17 mouse cellular contexts compared by ENCODE assay signal in genomic region chr8:100144124-100144680, GRCm38 (mm10).
"Had no signal": no experiment of that assay in that cellular context is flagged by ENCODE, and none has a peak within 500 bp of the region (broad histone marks: within the 10 kb centered on the region; RNA-seq: fewer than 3 reads in every experiment).

No protein-coding gene starts in this region.

- H3K4me3 ChIP-seq: lung, embryonic 15.5 days; megakaryocyte, embryonic 14.5 days; midbrain, embryonic 13.5 days; midbrain, embryonic 15.5 days; neural tube, embryonic 12.5 days; stomach, embryonic 15.5 days had no signal

- H3K27ac ChIP-seq: lung, embryonic 15.5 days; macrophage; midbrain, embryonic 13.5 days; midbrain, embryonic 15.5 days; neural tube, embryonic 12.5 days; stomach, embryonic 15.5 days; stomach, postnatal 0 days had no signal

- H3K4me1 ChIP-seq: lung, embryonic 15.5 days; megakaryocyte, embryonic 14.5 days; midbrain, embryonic 13.5 days; midbrain, embryonic 15.5 days; neural tube, embryonic 12.5 days; stomach, embryonic 15.5 days had no signal

- DNase-seq: lung, adult 2 months; lung, postnatal 14 days; lung, postnatal 36 days; right cerebral cortex, postnatal 14 days; thymus, adult 2 months; thymus, postnatal 25 days; thymus, postnatal 4 days had no signal

- H3K36me3 ChIP-seq: lung, embryonic 15.5 days; midbrain, embryonic 13.5 days; midbrain, embryonic 15.5 days; neural tube, embryonic 12.5 days; stomach, embryonic 15.5 days had no signal

- H3K9me3 ChIP-seq: lung, embryonic 15.5 days; midbrain, embryonic 13.5 days; midbrain, embryonic 15.5 days; neural tube, embryonic 12.5 days; stomach, embryonic 15.5 days had no signal

- H3K27me3 ChIP-seq: lung, embryonic 15.5 days; megakaryocyte, embryonic 14.5 days; midbrain, embryonic 13.5 days; midbrain, embryonic 15.5 days; neural tube, embryonic 12.5 days; stomach, embryonic 15.5 days had no signal

- ATAC-seq: lung, postnatal 0 days; midbrain, embryonic 13.5 days; midbrain, embryonic 15.5 days had no signal

- H3K9ac ChIP-seq: lung, embryonic 15.5 days; midbrain, embryonic 13.5 days; midbrain, embryonic 15.5 days; neural tube, embryonic 12.5 days; stomach, embryonic 15.5 days had no signal

- H3K4me2 ChIP-seq: lung, embryonic 15.5 days; midbrain, embryonic 11.5 days; midbrain, embryonic 13.5 days; midbrain, embryonic 15.5 days; neural tube, embryonic 12.5 days; stomach, embryonic 15.5 days had no signal
